Mouse (Mus musculus) ES-E14 (cell line): ENCODE results near the gene Foxo1.

Experiments
- CHD2 ChIP-seq: IDR thresholded peaks from 2 replicates; pipeline ENCODE4 v1.6.1; 2014; ENCODE audit warnings: mild to moderate bottlenecking, low read depth, low read length, inconsistent platforms
- MAFK ChIP-seq: IDR thresholded peaks from 2 replicates; pipeline ENCODE4 v1.6.1; 2014; ENCODE audit warnings: mild to moderate bottlenecking, low read depth, low read length, inconsistent platforms; ENCODE audit not compliant: insufficient read depth
- ZC3H11A ChIP-seq: IDR thresholded peaks from 2 replicates; pipeline ENCODE4 v1.6.1; 2012; ENCODE audit warnings: low read depth, mild to moderate bottlenecking, inconsistent platforms, low read length, borderline replicate concordance
- ZNF384 ChIP-seq: IDR thresholded peaks from 2 replicates; pipeline ENCODE4 v1.6.1; 2012; ENCODE audit warnings: low read depth, low read length, inconsistent platforms

DNA sequence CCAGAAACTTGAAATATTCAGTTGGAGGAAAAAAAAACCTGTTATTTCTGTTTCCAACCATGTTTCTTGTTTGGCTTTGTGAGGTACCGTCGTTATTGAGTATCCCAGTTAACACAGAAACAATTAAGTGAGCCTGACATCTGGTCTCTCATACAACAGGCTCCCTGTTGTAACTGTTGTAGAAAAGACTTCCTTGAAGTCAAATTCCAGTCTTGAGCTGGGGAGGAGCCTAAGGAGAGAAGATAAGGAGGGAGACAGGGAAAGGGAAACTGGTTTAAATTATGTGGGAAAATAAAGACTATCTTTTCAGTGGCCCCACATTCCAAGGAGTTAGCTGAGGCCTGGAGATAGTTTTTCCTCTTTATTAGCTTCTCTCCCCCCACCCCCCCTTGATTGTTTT, 14.2 kb downstream of the Foxo1 start:
- TF ChIP-seq MAFK (no peak), CHD2 (no peak), ZC3H11A (no peak), ZNF384 (no peak)
